Mouse (Mus musculus) left cerebral cortex, adult 11 months (tissue): ENCODE measurements at regions not wholly inside any gene's neighbourhood (a gene's known extent, or its start where the extent isn't known, plus 50 kb on each side); places are given as distances from the start of the nearest gene placed in this dataset.

Source experiments
- DNase-seq: peaks from one replicate; pipeline ENCODE4 v3.0.0; 2022; ENCODE audit warnings: low spot score

DNA sequence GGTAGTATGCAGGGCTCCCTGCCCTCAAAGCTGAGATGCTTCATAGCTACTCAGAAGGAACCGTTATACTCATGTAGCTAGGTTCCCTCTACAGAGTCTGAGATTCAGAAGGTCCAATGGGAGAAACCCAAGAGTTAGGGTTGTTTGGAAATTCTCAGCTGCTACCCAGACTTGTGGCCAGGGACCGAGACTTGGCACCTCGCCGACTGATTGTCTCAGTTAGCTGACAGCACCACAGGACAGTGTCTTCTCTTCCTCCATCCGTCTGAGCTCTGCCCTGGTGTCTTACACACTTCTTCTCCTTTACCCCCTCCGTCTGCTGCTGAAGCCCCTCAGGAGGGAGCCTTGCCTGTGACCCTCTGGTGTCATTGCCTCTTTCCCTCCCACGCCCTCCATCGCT is 329.6 kb upstream of the Prox1 start:
- no peak for DNase-seq

DNA sequence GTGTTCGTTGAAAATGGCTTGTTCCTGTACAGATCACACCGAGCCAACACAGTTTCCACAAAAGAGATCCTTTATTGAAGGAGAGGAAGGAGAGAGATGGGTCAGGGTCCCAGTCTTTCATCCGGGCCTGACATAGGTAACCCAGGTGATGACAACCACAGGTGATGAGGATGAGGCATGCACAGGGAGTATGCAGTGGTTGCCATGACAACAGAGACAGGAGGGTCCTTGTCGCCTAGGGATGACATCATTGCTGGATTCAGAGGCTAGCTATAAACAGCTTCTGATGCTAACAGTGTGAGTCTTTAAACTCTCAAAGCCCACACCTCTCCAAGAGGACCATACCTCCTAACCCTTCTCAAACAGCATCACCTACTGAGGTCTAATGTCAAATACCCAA is 327.0 kb upstream of the Prox1 start:
- no peak for DNase-seq

DNA sequence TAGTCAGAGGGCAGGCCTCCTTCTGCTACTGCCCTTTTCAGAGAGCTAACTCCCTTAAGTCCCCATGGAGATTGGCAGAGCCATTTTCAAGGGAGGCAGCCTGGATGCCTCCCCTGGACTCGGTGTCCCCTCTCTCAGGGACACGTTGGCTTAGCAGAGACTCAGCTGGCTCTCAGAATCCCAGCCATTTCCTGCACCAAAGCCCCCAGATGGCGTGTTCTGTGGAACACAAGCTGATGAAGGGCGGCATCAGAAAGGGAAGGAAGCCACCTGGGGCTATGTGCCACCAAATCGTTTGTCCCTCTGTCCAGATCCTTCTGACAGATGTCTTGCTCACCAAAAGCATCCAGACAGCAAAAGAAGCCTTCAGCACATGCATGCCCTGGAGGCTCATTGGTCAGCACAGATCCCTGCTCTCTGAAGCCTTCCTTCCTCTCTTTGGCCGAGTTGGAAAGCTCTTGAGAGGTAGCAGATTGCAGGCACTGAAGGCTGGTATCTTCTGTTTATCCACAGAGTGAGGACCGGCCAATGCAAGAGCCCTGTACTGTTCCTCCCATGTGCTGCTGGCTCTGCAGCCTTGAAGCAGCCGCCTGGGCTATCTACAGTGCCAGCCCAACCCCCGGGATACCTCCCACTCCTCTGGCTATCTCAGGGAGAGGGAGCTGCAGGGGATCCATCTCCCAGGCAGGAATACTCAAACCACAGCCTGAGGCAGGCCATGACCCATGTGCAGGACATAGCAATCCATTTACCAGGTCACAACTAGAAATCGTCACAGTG is 325.4 kb upstream of the Prox1 start:
- no peak for DNase-seq

DNA sequence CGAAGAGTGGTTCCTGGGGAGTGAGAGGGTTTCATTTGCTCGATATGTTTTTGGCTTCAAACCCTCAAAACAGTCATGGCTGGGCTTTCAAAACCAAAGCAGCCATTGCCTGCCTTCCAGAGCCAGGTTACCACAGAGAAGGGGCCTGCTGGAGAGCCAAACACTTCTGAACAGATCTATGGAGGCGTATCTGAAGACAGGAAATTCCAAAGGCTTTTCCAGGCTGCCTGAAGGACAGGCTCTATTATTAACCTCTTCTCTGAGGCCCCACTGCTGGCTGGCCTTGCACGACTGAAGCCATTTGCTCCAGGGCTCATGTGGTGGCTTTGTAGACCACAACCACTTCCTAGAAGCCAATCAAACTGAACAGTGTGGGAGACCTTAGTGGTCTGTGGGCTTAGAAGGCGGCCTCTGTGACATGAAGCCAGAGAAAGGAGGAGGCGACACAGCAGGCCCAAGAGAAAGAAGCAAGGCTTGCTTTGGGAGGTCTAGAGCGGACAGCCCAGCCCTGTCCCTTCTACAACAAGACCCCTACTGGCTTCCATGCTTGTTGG is 316.1 kb upstream of the Prox1 start:
- DNase-seq = no peak

DNA sequence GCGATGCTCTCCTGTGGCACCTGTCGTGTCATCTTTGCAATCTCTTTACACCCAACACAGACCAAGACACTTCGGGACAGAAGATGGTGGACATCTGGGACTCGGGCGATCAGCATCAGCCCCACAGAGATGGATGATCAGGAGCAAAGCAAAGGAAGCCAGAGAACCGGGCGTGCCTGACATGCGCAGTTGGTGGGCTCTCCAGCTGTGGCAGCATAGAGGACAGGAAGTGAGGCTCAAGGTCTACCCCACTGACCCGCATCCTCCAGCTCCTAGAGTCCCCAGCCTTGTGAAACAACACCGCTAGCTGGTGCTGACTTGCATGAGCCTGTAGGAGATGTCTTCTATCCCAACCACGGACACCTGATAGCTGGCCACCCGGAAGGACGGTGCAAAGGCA is 312.9 kb upstream of the Prox1 start:
- no peak for DNase-seq

DNA sequence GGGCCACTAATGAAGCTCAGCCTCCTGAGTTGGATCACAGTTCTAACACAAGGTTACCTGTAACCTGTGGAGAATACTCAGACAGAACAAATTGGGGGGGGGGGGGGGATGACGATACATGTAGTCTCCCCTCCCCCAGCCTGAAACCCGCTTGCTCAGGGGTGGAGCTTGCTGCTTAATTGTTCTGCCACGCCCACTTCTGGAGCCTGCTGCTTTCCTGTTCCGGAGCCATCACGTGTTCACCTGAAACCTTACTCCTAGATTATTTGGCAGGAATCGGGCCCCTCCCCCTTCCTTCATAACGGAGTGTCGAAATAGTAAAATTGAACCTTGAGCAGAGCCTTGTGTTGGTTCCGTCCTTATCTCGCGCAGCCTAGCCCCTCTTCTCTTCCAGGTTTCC is 310.6 kb upstream of the Prox1 start:
- no peak for DNase-seq

DNA sequence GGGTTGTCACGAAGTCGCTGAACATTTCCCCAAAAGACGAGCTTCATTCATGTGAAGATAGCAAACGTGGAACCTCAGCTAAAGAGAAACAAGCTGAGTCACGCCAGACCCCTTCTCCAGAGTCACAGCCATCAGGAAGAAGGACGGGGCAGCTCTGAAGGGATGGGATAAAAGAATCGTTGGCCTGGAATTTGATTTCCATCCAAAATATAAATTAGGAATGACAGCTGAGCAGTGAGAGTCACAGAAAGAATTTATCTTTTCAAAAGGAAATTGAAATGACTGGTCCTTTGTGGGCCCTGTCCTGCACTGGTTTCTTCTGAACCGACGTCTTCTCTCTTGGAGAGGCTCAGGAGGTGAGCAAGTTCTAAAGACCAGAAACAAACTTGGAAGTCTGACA is 310.1 kb upstream of the Prox1 start:
- no peak for DNase-seq

DNA sequence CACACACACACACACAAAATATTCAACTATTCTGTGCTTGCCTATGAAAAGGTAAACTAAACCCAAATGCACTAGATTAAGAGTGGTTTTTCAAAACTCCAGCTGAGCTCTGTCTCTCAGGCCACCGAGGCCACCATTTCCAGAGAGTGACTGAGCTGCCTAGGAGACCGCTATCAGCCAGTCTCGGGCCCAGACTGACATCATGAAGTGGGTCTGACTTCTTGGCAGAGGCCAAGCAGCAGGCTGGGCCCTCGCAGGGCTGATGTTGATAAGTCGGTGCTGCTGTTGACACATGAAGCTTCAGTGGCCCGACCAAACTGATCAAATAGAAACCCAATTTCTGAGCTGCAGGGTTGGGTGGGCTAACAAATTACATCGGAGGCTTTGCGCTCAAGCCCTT is 302.2 kb upstream of the Prox1 start:
- DNase-seq = no peak

DNA sequence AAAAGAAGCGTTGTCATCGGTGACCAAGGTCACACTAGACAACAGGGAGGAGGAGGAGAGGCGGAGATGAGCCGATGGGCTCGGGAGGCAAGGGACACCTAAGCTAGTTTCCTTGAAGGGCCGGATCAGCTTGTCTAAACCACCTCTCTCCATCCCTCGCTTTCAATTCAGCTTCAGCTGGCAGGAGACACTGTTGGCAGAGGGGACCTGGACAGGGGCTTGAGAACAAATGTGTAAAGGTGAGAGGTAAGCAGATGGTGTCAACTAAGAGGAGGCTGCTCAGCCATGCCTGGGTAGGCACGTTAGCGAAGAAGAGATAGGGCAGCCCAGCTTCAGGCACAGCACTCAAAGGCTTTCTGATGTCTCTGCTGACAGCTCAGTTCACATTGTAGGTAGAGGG is 299.8 kb upstream of the Prox1 start:
- no peak for DNase-seq

DNA sequence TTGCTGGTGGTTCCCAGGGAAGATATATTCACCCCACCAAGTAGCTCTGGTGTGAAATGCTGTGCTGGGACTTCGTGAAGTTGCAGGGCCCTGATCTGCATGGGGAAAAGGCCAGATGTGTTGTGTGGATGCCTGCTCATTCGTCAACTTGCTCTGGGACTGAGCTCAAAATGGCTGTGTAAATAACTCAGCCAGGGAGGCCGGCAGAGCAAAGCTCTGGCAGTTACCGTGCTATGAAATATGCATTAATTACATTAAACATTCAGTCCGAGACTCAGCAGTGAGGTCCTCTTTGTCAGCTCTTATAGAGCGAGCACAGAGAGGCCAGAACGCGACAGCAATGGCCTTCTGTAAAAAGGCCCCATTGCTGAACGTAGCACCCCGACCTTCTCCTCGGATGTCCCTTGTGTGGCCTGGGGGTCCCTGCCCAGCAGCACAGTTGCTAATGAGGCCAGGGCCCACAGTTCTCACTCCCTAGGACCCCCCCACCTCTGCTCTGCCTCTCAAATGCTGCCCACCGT is 287.1 kb upstream of the Prox1 start:
- DNase-seq = no peak

DNA sequence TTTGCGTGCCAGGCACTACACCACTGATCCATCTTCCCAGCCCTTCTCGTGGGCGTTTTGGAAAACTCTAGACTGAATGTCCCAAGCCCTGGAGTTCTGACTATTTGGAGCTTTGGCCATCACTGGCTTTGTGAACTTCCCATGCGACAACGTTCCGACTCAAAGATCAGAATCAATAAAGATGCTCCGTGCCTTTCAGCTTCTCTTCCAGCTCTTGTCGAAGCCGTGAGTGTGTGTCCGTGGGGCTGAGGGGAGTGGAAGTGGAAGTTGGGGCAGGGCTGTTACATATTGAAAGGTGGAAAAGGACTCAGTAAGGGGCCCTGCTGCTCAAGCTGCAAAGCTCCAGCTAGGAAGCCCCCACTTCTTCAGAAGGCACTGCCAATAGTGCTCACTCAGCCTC is 283.0 kb upstream of the Prox1 start:
- DNase-seq = no peak

DNA sequence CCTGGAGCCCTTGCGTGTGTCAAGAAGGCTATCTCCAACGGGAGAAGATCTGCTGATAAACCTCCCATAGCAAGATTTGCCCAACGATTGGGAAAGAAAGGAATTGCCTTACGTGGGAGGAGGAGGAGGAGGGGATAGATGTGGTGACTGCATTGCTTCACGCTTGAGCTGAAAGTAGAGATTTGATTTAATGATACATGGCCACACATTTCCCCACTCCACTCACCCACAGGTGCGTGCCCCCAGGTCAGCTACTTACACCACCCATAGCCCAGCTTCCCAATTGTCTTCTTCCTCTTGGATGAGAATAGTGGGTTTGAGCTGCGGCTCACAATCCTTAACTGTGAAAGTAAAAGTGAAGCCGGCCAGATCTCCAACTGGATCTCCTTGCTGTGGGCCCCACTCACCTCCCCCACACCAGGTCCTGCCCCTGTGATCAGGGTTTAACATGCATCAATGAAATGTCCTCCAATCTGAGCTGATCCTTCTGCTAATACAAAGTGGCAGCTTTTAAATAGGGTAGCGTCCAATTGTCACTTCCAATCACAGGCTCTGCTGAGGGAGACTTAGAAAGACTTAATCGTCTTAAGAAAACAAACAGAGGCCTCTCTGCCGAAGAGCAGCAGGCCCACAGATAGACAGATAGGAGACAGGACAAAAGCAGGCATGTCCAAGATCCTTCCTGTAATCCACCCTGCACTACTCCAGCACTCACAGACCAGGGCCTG is 281.8 kb upstream of the Prox1 start:
- DNase-seq = no peak

DNA sequence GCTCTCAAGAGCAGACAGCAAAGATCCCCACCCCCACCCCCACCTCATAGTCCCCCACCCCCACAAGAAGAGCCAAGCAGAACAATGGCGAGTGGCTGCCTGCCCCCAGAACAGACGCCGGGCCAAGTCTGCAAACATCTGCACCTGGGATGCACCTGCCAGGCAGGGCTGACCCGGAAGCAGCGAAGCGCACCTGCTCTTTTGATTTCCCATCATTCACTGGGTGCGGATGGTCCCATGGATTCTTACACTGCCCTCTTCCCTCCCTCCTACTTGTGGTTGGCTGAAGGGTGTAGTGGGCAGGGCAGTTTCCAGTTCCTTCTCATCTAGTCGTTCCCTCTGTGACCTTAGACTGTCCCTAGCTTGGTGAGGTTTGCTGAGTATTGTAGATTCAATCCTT is 277.7 kb upstream of the Prox1 start:
- no peak for DNase-seq

DNA sequence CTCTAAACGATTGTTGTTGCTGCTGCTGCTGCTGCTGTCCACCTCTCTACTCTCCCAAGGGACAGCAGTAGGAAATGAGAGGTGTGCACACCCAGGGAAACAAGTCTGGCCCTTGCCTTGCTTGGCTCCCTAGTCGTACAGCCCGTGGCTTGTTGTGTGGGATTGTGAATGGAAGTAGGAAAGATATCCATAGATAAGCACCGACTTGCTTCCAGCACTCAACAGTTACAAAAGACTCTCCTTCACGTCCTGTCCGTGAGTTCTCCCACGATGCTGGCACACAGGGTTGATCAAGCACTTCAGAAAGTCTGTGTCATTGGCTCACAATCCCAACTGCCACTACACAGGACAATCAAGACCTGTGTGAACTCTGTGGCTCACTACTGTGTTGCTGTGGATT is 276.7 kb upstream of the Prox1 start:
- DNase-seq = no peak

DNA sequence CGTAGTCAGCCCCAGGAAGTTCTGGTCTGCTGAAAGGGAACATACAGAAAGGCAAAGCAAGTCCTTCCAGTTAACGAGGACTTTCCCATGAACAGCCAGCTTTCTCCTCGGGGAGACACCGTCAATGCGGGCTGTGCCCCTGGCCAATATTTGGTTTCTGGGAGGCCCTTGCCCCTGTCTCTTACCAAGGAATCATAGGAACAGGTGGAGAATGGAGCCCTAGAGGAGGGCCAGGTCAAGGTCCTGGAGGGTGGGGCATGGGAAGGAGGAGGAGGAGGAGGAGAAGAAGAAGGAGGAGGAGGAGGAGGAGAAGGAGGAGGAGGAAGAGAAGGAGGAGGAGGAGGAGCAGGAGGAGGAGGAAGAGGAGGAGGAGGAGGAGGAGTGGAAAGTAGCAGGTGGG is 276.2 kb upstream of the Prox1 start:
- no peak for DNase-seq

DNA sequence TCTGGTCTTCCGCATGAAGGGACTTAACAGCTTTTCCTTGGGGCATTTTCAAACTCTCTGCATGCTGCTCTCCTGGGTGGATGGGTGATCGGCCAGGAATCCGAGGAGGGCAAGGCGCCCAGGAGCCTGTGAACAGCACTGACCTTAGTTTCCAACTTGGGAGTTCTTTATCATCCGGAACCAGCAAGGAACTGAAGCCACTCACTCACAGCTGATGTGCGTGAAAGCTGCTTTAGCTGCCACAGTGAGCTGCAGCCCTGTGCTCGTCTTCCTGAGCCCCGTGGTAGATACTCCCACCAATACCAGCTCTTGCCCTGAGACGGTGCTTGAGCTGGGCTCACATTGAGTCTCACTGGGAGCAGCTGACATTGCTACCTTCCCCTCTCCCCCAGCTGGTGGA is 273.9 kb upstream of the Prox1 start:
- DNase-seq = no peak

DNA sequence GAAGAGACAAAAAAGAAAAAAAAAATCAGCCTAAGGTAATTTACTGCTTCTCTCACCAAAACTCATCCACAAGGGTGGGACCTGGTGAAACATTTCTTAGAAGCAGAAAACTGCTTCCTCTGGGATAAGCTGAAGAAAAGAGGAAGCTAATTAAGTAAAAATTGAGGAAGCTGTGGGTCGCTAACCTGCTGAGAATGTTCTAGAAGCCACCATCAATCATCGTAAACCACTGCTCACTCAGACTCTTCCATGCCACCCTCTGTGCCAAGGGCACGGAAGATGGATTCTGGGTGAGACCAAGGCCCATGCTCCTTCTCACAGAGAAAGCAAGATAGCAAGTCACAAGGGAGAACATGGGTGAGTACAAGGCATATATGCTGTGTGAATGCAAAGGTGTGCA is 272.7 kb upstream of the Prox1 start:
- DNase-seq = no peak

DNA sequence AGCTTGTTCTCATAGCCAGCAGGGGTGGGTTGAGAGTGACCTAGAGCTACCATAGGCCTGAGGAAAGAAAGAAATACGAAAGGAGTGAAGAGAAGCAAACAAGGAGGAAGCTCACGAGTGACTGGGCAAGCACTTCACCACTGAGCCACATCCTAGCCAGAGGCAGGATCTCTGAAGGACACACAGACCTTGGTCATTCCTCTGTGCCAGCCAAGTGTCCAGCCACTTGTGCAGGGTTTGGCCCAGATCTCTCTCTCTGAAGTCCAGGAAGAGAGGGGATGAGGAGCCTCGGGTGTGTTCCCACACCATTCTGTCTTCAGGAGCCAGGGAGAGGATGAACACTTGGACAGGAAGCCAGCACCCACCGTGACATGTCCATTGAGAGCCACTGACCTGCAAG is 271.7 kb upstream of the Prox1 start:
- no peak for DNase-seq

DNA sequence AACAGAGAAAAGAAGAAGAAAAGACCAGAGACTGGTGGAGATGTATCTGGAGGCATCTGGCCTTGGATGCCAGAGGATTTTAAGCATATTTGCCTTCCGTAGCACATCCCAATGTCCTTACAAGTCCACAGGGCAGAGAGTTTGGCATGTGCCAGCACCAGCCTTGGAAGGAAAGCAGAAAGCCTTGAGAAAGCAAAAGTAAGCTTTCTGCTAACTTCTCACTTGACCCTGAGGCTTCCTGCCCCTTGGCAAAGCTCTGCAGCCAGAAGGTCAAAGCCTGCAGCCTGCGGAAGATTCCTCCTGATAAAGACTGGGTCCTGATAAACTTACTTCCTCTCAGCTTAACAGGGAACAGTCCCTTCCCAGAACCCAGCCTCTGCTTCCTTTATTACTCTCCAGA is 268.3 kb upstream of the Prox1 start:
- no peak for DNase-seq

DNA sequence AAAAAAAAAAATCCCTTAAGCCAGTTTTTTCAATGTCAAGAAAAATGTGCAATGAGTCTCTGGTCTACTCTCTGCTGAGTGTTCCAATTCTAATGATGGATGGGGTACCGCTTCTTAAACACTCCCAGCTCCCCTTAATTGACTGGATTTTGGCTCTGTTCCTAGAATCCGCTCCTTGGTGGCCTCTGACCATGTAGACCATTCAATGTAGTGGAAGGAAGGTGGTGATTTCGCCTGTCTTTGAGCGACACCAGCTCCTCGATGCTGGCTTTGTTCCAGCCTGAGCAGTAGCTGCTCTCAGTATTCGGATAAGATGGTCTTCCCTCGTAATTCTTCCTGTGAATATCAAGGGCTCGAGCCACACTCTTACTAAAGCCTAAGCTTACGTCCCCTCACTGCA is 252.4 kb upstream of the Prox1 start:
- no peak for DNase-seq

DNA sequence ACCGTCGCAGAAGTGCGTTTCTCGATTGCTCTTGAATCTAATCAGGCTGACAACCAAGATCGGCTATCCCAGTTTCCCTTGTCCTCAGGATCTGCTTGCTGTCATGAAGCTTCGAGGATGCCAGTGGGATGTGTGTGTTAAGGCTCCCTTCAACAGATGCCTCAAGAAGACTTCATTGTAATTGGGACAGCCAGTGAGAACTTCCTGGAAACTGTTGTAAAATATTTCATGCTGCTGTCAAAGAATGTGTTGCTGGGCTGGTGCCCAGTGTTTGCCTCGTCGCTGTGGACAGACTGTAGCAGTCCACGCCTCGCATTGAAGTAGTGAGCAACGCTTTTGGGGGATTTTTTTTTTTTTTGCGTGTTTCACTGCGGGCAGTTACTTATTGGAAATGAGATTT is 249.2 kb upstream of the Prox1 start:
- peak; percentile 5 for DNase-seq

DNA sequence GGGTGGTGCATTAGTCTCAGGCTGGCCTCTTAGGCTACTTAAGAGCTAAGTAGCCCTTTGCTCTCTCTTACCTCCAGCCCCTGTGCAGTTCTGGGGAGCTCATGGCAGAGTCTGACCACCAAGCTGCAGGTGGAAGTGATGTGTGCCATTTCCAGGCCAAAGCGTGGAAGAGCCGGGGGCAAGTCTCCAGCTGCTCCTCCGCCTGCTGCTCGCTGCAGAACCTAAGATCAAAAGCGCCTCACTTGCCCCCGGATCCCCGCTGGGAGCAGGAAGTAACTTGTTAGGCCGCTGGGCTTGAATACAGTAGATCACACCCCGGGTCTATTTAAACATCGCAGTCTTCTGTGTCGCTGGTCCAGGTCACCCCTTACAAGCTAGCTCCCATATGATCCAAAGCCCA is 246.8 kb upstream of the Prox1 start:
- no peak for DNase-seq

DNA sequence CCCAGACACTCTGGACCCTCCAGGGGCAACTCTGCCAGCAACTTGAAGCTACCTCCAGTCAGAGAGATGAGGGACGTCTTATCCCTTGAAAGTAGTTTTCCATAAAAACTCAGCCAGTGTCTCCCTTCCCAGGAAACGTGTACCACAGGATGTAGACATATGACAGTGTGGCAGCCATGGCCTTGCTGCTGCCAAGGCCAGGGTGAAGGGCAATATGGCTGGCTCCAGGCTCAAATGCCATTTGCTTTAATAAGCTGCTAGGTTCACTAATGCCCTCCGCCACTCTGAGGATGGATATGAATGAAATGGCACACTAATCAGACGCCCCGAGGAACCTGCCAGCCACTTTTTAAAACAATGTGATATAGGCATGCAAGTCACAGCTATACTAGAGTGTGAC is 241.2 kb upstream of the Prox1 start:
- no peak for DNase-seq
